Mouse (Mus musculus) myocyte (in vitro differentiated cells): ENCODE measurements around the gene Aox2.

Experiments
- CEBPB ChIP-seq: IDR thresholded peaks from 2 replicates; pipeline ENCODE4 v1.6.1; 2011; ENCODE audit warnings: mild to moderate bottlenecking, moderate library complexity; ENCODE audit not compliant: poor library complexity, insufficient read depth, severe bottlenecking
- E2F4 ChIP-seq: IDR thresholded peaks from one replicate; pipeline ENCODE4 v1.6.1; 2011; ENCODE audit warnings: mild to moderate bottlenecking, control low read depth, moderate library complexity; ENCODE audit not compliant: insufficient read depth
- MAX ChIP-seq: IDR thresholded peaks from one replicate; pipeline ENCODE4 v1.6.1; 2011; ENCODE audit warnings: low read depth, mild to moderate bottlenecking, control low read depth
- POLR2A ChIP-seq: IDR thresholded peaks from one replicate; pipeline ENCODE4 v1.6.1; 2011; ENCODE audit warnings: low read depth, mild to moderate bottlenecking, control low read depth, moderate library complexity; ENCODE audit not compliant: insufficient read length
- POLR2AphosphoS2 ChIP-seq: IDR thresholded peaks from one replicate; pipeline ENCODE4 v1.6.1; 2011; ENCODE audit warnings: low read depth, control low read depth; ENCODE audit not compliant: insufficient read length
- TCF12 ChIP-seq: IDR thresholded peaks from one replicate; pipeline ENCODE4 v1.6.1; 2011; ENCODE audit warnings: mild to moderate bottlenecking, control low read depth; ENCODE audit not compliant: poor library complexity, insufficient read depth, severe bottlenecking
- TCF3 ChIP-seq: IDR thresholded peaks from one replicate; pipeline ENCODE4 v1.6.1; 2011; ENCODE audit warnings: low read depth, control low read depth; ENCODE audit not compliant: insufficient read length
- USF1 ChIP-seq: IDR thresholded peaks from one replicate; pipeline ENCODE4 v1.6.1; 2011; ENCODE audit warnings: low read depth, mild to moderate bottlenecking, control low read depth, moderate library complexity

DNA sequence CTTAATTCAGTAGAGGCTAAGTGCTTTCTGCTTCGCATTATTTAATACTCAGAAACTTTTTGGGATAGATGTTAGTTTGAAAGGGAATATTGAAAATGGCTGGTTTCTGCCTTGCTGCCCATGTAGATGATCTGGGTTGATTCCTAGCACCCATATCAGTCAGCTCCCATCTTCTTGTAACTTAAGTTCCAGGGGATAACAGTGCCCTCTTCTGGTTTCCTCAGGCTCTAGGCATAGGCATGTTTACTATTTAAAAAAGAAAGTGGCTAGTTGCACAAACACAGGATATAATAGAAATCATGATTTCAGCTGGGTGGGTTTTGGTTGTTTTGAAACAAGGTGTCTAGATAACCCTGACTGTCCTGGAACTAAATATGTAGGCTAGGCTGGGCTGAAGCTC is 118.1 kb downstream of the Aox2 start:
- TF ChIP-seq MAX = no peak
- TF ChIP-seq POLR2AphosphoS2 = no peak
- TF ChIP-seq POLR2A = no peak
- TF ChIP-seq E2F4 = no peak
- no peak for TF ChIP-seq TCF3
- no peak for TF ChIP-seq USF1
- TF ChIP-seq CEBPB = no peak
- TF ChIP-seq TCF12 = no peak
